Mouse (Mus musculus): ENCODE results near the gene Steap3.

GRCm38 (mm10) chr1:120208502-120209230 is 63.8 kb downstream of the Steap3 start:
- TF ChIP-seq GATA1 (IDR thresholded peaks at IDR 0.05; ENCODE audit: borderline replicate concordance, low read length) (no peak), FLI1 (IDR thresholded peaks at IDR 0.05; ENCODE audit: low read length) (no peak)

Data from megakaryocyte, embryonic 14.5 days (primary cell).